Mouse (Mus musculus): ENCODE results near the gene Glmp. TPM values are rescaled to one million over a fixed set of nuclear protein-coding genes. Genes with fewer than 3 reads are reported as not detected.
A peak's percentile ranks its signal among the peaks of the same experiment; 100 is the strongest.

The Glmp gene
- polyA plus RNA-seq, 1 experiment = 22.5 TPM

- Histone ChIP-seq H3K36me3 (ENCODE audit: control insufficient read depth, insufficient read depth, low read length) (peaks cover 10% of the 10 kb centered on the region), H3K27ac (ENCODE audit: control insufficient read depth, insufficient read depth, low read depth, low read length) (peak overlapping the region; percentile 55), H3K27me3 (ENCODE audit: control insufficient read depth, insufficient read depth, low read length) (no peaks in the 10 kb centered on the region), H3K4me1 (ENCODE audit: control insufficient read depth, insufficient read depth, low read length) (no peaks in the 10 kb centered on the region), H3K4me3 (ENCODE audit: control insufficient read depth, low read depth, low read length) (no peak overlapping the region)
- no peak for TF ChIP-seq CTCF (IDR thresholded peaks at IDR 0.05; ENCODE audit: control insufficient read depth, insufficient read depth, insufficient replicate concordance, low read depth, low read length)
- no peak for TF ChIP-seq POLR2A (IDR thresholded peaks at IDR 0.05; ENCODE audit: control insufficient read depth, low read depth, low read length)
These were observed 29.8 kb downstream of the Glmp start for GRCm38 (mm10) chr3:88354396-88355165.

- peaks cover 3% of the 10 kb centered on the region; the same call in 1 of the 2 replicates for H3K4me1 ChIP-seq (ENCODE audit: control insufficient read depth, insufficient read depth, low read length)
- H3K36me3 ChIP-seq (ENCODE audit: control insufficient read depth, insufficient read depth, low read length) = peaks cover 1% of the 10 kb centered on the region
- TF ChIP-seq POLR2A (IDR thresholded peaks at IDR 0.05; ENCODE audit: control insufficient read depth, low read depth, low read length) = no peak
- TF ChIP-seq CTCF (IDR thresholded peaks at IDR 0.05; ENCODE audit: control insufficient read depth, insufficient read depth, insufficient replicate concordance, low read depth, low read length) = no peak
- no peaks in the 10 kb centered on the region for H3K27me3 ChIP-seq (ENCODE audit: control insufficient read depth, insufficient read depth, low read length)
- no peak overlapping the region for H3K4me3 ChIP-seq (ENCODE audit: control insufficient read depth, low read depth, low read length)
- H3K27ac ChIP-seq (ENCODE audit: control insufficient read depth, insufficient read depth, low read depth, low read length) = peak overlapping the region; percentile 27; the same call in 1 of the 2 replicates
These were observed 34.8 kb downstream of the Glmp start for GRCm38 (mm10) chr3:88359584-88359983.

GRCm38 (mm10) chr3:88359989-88360388, 35.2 kb downstream of the Glmp start:
- Histone ChIP-seq H3K27me3 (ENCODE audit: control insufficient read depth, insufficient read depth, low read length) (no peaks in the 10 kb centered on the region), H3K4me1 (ENCODE audit: control insufficient read depth, insufficient read depth, low read length) (peaks cover 8% of the 10 kb centered on the region), H3K27ac (ENCODE audit: control insufficient read depth, insufficient read depth, low read depth, low read length) (peak overlapping the region; percentile 46; the same call in 1 of the 2 replicates), H3K36me3 (ENCODE audit: control insufficient read depth, insufficient read depth, low read length) (peaks cover 1% of the 10 kb centered on the region), H3K4me3 (ENCODE audit: control insufficient read depth, low read depth, low read length) (no peak overlapping the region)
- no peak for TF ChIP-seq CTCF (IDR thresholded peaks at IDR 0.05; ENCODE audit: control insufficient read depth, insufficient read depth, insufficient replicate concordance, low read depth, low read length)
- no peak for TF ChIP-seq POLR2A (IDR thresholded peaks at IDR 0.05; ENCODE audit: control insufficient read depth, low read depth, low read length)

GRCm38 (mm10) chr3:88361096-88361495, 36.3 kb downstream of the Glmp start:
- Histone ChIP-seq H3K27me3 (ENCODE audit: control insufficient read depth, insufficient read depth, low read length) (no peaks in the 10 kb centered on the region), H3K4me1 (ENCODE audit: control insufficient read depth, insufficient read depth, low read length) (peaks cover 16% of the 10 kb centered on the region), H3K4me3 (ENCODE audit: control insufficient read depth, low read depth, low read length) (no peak overlapping the region), H3K27ac (ENCODE audit: control insufficient read depth, insufficient read depth, low read depth, low read length) (no peak overlapping the region), H3K36me3 (ENCODE audit: control insufficient read depth, insufficient read depth, low read length) (peaks cover 1% of the 10 kb centered on the region)
- no peak for TF ChIP-seq CTCF (IDR thresholded peaks at IDR 0.05; ENCODE audit: control insufficient read depth, insufficient read depth, insufficient replicate concordance, low read depth, low read length)
- TF ChIP-seq POLR2A (IDR thresholded peaks at IDR 0.05; ENCODE audit: control insufficient read depth, low read depth, low read length) = no peak

- Histone ChIP-seq H3K4me3 (ENCODE audit: control insufficient read depth, low read depth, low read length) (no peak overlapping the region), H3K27ac (ENCODE audit: control insufficient read depth, insufficient read depth, low read depth, low read length) (peak overlapping the region; percentile 3; the same call in 1 of the 2 replicates), H3K36me3 (ENCODE audit: control insufficient read depth, insufficient read depth, low read length) (peaks cover 1% of the 10 kb centered on the region), H3K27me3 (ENCODE audit: control insufficient read depth, insufficient read depth, low read length) (no peaks in the 10 kb centered on the region), H3K4me1 (ENCODE audit: control insufficient read depth, insufficient read depth, low read length) (peaks cover 16% of the 10 kb centered on the region)
- TF ChIP-seq CTCF (IDR thresholded peaks at IDR 0.05; ENCODE audit: control insufficient read depth, insufficient read depth, insufficient replicate concordance, low read depth, low read length) (no peak), POLR2A (IDR thresholded peaks at IDR 0.05; ENCODE audit: control insufficient read depth, low read depth, low read length) (no peak)
These were observed 36.9 kb downstream of the Glmp start for GRCm38 (mm10) chr3:88361612-88362313.

GRCm38 (mm10) chr3:88363700-88364099, 38.9 kb downstream of the Glmp start:
- no peak overlapping the region for H3K4me3 ChIP-seq (ENCODE audit: control insufficient read depth, low read depth, low read length)
- peaks cover 1% of the 10 kb centered on the region; the same call in 1 of the 2 replicates for H3K36me3 ChIP-seq (ENCODE audit: control insufficient read depth, insufficient read depth, low read length)
- TF ChIP-seq CTCF (IDR thresholded peaks at IDR 0.05; ENCODE audit: control insufficient read depth, insufficient read depth, insufficient replicate concordance, low read depth, low read length) = no peak
- H3K27ac ChIP-seq (ENCODE audit: control insufficient read depth, insufficient read depth, low read depth, low read length) = no peak overlapping the region
- peaks cover 16% of the 10 kb centered on the region for H3K4me1 ChIP-seq (ENCODE audit: control insufficient read depth, insufficient read depth, low read length)
- H3K27me3 ChIP-seq (ENCODE audit: control insufficient read depth, insufficient read depth, low read length) = no peaks in the 10 kb centered on the region

- H3K36me3 ChIP-seq (ENCODE audit: control insufficient read depth, insufficient read depth, low read length) = no peaks in the 10 kb centered on the region; the same call in 1 of the 2 replicates
- peaks cover 16% of the 10 kb centered on the region for H3K4me1 ChIP-seq (ENCODE audit: control insufficient read depth, insufficient read depth, low read length)
- no peak for TF ChIP-seq CTCF (IDR thresholded peaks at IDR 0.05; ENCODE audit: control insufficient read depth, insufficient read depth, insufficient replicate concordance, low read depth, low read length)
- no peak for TF ChIP-seq POLR2A (IDR thresholded peaks at IDR 0.05; ENCODE audit: control insufficient read depth, low read depth, low read length)
- no peaks in the 10 kb centered on the region for H3K27me3 ChIP-seq (ENCODE audit: control insufficient read depth, insufficient read depth, low read length)
- no peak within 1 kb of the TSS; the same call in 1 of the 2 replicates for H3K27ac ChIP-seq (ENCODE audit: control insufficient read depth, insufficient read depth, low read depth, low read length)
- H3K4me3 ChIP-seq (ENCODE audit: control insufficient read depth, low read depth, low read length) = peak within 1 kb of the TSS; percentile 3
These were observed 39.5 kb downstream of the Glmp start, which contains the start of gene Paqr6 for GRCm38 (mm10) chr3:88364337-88364736. Paqr6 (plus strand) TSS chr3:88364584.

All from testis, adult 2 months (tissue).